Mouse (Mus musculus): ENCODE measurements around the gene 1700066M21Rik. TPM values are rescaled to one million over a fixed set of nuclear protein-coding genes. Genes with fewer than 3 reads are reported as not detected.

Gene 1700066M21Rik
- polyA plus RNA-seq, 1 experiment from 2014 or later, result 21.4 TPM

- ATAC-seq (ENCODE audit: low FRiP score, low TSS enrichment), result peak; percentile 84
Measured at GRCm38 (mm10) chr1:57387876-57388275, 10.5 kb downstream of the 1700066M21Rik start.

GRCm38 (mm10) chr1:57388402-57389155 is 11.2 kb downstream of the 1700066M21Rik start:
- Histone ChIP-seq H3K4me2 (ENCODE audit: low read length) (no peak overlapping the region), H3K9me3 (ENCODE audit: control insufficient read depth, low read length) (no peaks in the 10 kb centered on the region), H3K4me3 (replicated peaks; ENCODE audit: low read depth, low read length) (no peak overlapping the region), H3K27ac (replicated peaks; ENCODE audit: low read depth, low read length) (no peak overlapping the region), H3K27me3 (ENCODE audit: control insufficient read depth, insufficient read depth, low read length) (no peaks in the 10 kb centered on the region), H3K36me3 (ENCODE audit: control insufficient read depth, insufficient read depth, low read length) (peaks cover 40% of the 10 kb centered on the region), H3K4me1 (ENCODE audit: control insufficient read depth, insufficient read depth, low read length) (0 out of 2 replicates have a peak, but pooled peaks cover 2% of the 10 kb centered on the region), H3K9ac (replicated peaks; ENCODE audit: low read length) (no peak overlapping the region)
- DNase-seq, result peak; percentile 4
- ATAC-seq (ENCODE audit: low FRiP score, low TSS enrichment), result no peak
- 84% methylated on average over 8 of the region's 8 CpGs for WGBS

More at GRCm38 (mm10) chr1:57387876-57388275, 10.5 kb downstream of the 1700066M21Rik start:
- 41% methylated on average over 2 of the region's 2 CpGs for WGBS
- Histone ChIP-seq H3K9ac (replicated peaks; ENCODE audit: low read length) (no peak overlapping the region), H3K4me1 (ENCODE audit: control insufficient read depth, insufficient read depth, low read length) (0 out of 2 replicates have a peak, but pooled peaks cover 2% of the 10 kb centered on the region), H3K27ac (replicated peaks; ENCODE audit: low read depth, low read length) (no peak overlapping the region), H3K9me3 (ENCODE audit: control insufficient read depth, low read length) (no peaks in the 10 kb centered on the region), H3K36me3 (ENCODE audit: control insufficient read depth, insufficient read depth, low read length) (peaks cover 34% of the 10 kb centered on the region), H3K27me3 (ENCODE audit: control insufficient read depth, insufficient read depth, low read length) (no peaks in the 10 kb centered on the region), H3K4me3 (replicated peaks; ENCODE audit: low read depth, low read length) (no peak overlapping the region), H3K4me2 (ENCODE audit: low read length) (no peak overlapping the region)
- peak; percentile 81 for DNase-seq

GRCm38 (mm10) chr1:57390993-57391790 is 13.8 kb downstream of the 1700066M21Rik start:
- Histone ChIP-seq H3K4me1 (ENCODE audit: control insufficient read depth, insufficient read depth, low read length) (0 out of 2 replicates have a peak, but pooled peaks cover 2% of the 10 kb centered on the region), H3K27me3 (ENCODE audit: control insufficient read depth, insufficient read depth, low read length) (no peaks in the 10 kb centered on the region), H3K9ac (replicated peaks; ENCODE audit: low read length) (no peak overlapping the region), H3K36me3 (ENCODE audit: control insufficient read depth, insufficient read depth, low read length) (peaks cover 42% of the 10 kb centered on the region), H3K9me3 (ENCODE audit: control insufficient read depth, low read length) (no peaks in the 10 kb centered on the region), H3K27ac (replicated peaks; ENCODE audit: low read depth, low read length) (no peak overlapping the region), H3K4me3 (replicated peaks; ENCODE audit: low read depth, low read length) (no peak overlapping the region), H3K4me2 (ENCODE audit: low read length) (no peak overlapping the region)
- WGBS, result 97% methylated on average over 4 of the region's 4 CpGs
- DNase-seq (no peak), ATAC-seq (ENCODE audit: low FRiP score, low TSS enrichment) (no peak)

GRCm38 (mm10) chr1:57392417-57392816 is 15.0 kb downstream of the 1700066M21Rik start:
- 81% methylated on average over 4 of the region's 4 CpGs for WGBS
- DNase-seq, result no peak
- H3K9ac ChIP-seq (replicated peaks; ENCODE audit: low read length), result no peak overlapping the region

GRCm38 (mm10) chr1:57394051-57394450 is 16.6 kb downstream of the 1700066M21Rik start:
- H3K9me3 ChIP-seq (ENCODE audit: control insufficient read depth, low read length), result no peaks in the 10 kb centered on the region
- 62% methylated on average over 3 of the region's 3 CpGs for WGBS
- peak; percentile 76 for DNase-seq
- H3K4me2 ChIP-seq (ENCODE audit: low read length), result no peak overlapping the region
- H3K9ac ChIP-seq (replicated peaks; ENCODE audit: low read length), result no peak overlapping the region
- H3K27me3 ChIP-seq (ENCODE audit: control insufficient read depth, insufficient read depth, low read length), result no peaks in the 10 kb centered on the region
- ATAC-seq (ENCODE audit: low FRiP score, low TSS enrichment), result no peak
- no peaks in the 10 kb centered on the region for H3K4me1 ChIP-seq (ENCODE audit: control insufficient read depth, insufficient read depth, low read length)
- no peak overlapping the region for H3K4me3 ChIP-seq (replicated peaks; ENCODE audit: low read depth, low read length)
- no peak overlapping the region for H3K27ac ChIP-seq (replicated peaks; ENCODE audit: low read depth, low read length)
- peaks cover 49% of the 10 kb centered on the region for H3K36me3 ChIP-seq (ENCODE audit: control insufficient read depth, insufficient read depth, low read length)

More at GRCm38 (mm10) chr1:57392417-57392816, 15.0 kb downstream of the 1700066M21Rik start:
- no peak overlapping the region for H3K4me2 ChIP-seq (ENCODE audit: low read length)
- peaks cover 51% of the 10 kb centered on the region for H3K36me3 ChIP-seq (ENCODE audit: control insufficient read depth, insufficient read depth, low read length)
- H3K4me1 ChIP-seq (ENCODE audit: control insufficient read depth, insufficient read depth, low read length), result 0 out of 2 replicates have a peak, but pooled peaks cover 2% of the 10 kb centered on the region
- H3K27ac ChIP-seq (replicated peaks; ENCODE audit: low read depth, low read length), result no peak overlapping the region
- ATAC-seq (ENCODE audit: low FRiP score, low TSS enrichment), result no peak
- H3K9me3 ChIP-seq (ENCODE audit: control insufficient read depth, low read length), result no peaks in the 10 kb centered on the region
- no peak overlapping the region for H3K4me3 ChIP-seq (replicated peaks; ENCODE audit: low read depth, low read length)
- no peaks in the 10 kb centered on the region for H3K27me3 ChIP-seq (ENCODE audit: control insufficient read depth, insufficient read depth, low read length)

- no peaks in the 10 kb centered on the region for H3K27me3 ChIP-seq (ENCODE audit: control insufficient read depth, insufficient read depth, low read length)
- no peak for DNase-seq
- H3K4me3 ChIP-seq (replicated peaks; ENCODE audit: low read depth, low read length), result no peak overlapping the region
- no peak overlapping the region for H3K9ac ChIP-seq (replicated peaks; ENCODE audit: low read length)
- peaks cover 27% of the 10 kb centered on the region for H3K36me3 ChIP-seq (ENCODE audit: control insufficient read depth, insufficient read depth, low read length)
- no peak for ATAC-seq (ENCODE audit: low FRiP score, low TSS enrichment)
- H3K9me3 ChIP-seq (ENCODE audit: control insufficient read depth, low read length), result no peaks in the 10 kb centered on the region
- WGBS, result 95% methylated on average over 2 of the region's 2 CpGs
- H3K4me2 ChIP-seq (ENCODE audit: low read length), result no peak overlapping the region
- no peaks in the 10 kb centered on the region for H3K4me1 ChIP-seq (ENCODE audit: control insufficient read depth, insufficient read depth, low read length)
- H3K27ac ChIP-seq (replicated peaks; ENCODE audit: low read depth, low read length), result no peak overlapping the region
Measured at GRCm38 (mm10) chr1:57400321-57400720, 22.9 kb downstream of the 1700066M21Rik start.

GRCm38 (mm10) chr1:57400877-57401276 is 23.5 kb downstream of the 1700066M21Rik start:
- no peak overlapping the region for H3K9ac ChIP-seq (replicated peaks; ENCODE audit: low read length)
- 0 out of 2 replicates have a peak, but pooled peaks cover 3% of the 10 kb centered on the region for H3K4me1 ChIP-seq (ENCODE audit: control insufficient read depth, insufficient read depth, low read length)
- H3K27me3 ChIP-seq (ENCODE audit: control insufficient read depth, insufficient read depth, low read length), result no peaks in the 10 kb centered on the region
- H3K4me2 ChIP-seq (ENCODE audit: low read length), result no peak overlapping the region
- no peak overlapping the region for H3K4me3 ChIP-seq (replicated peaks; ENCODE audit: low read depth, low read length)
- DNase-seq, result no peak
- H3K9me3 ChIP-seq (ENCODE audit: control insufficient read depth, low read length), result no peaks in the 10 kb centered on the region
- H3K36me3 ChIP-seq (ENCODE audit: control insufficient read depth, insufficient read depth, low read length), result peaks cover 24% of the 10 kb centered on the region
- ATAC-seq (ENCODE audit: low FRiP score, low TSS enrichment), result no peak
- WGBS, result 98% methylated on average over 2 of the region's 2 CpGs
- H3K27ac ChIP-seq (replicated peaks; ENCODE audit: low read depth, low read length), result no peak overlapping the region

- Histone ChIP-seq H3K4me3 (replicated peaks; ENCODE audit: low read depth, low read length) (no peak overlapping the region), H3K27me3 (ENCODE audit: control insufficient read depth, insufficient read depth, low read length) (no peaks in the 10 kb centered on the region), H3K36me3 (ENCODE audit: control insufficient read depth, insufficient read depth, low read length) (peaks cover 16% of the 10 kb centered on the region), H3K4me2 (ENCODE audit: low read length) (no peak overlapping the region), H3K9ac (replicated peaks; ENCODE audit: low read length) (no peak overlapping the region), H3K4me1 (ENCODE audit: control insufficient read depth, insufficient read depth, low read length) (0 out of 2 replicates have a peak, but pooled peaks cover 5% of the 10 kb centered on the region), H3K27ac (replicated peaks; ENCODE audit: low read depth, low read length) (no peak overlapping the region), H3K9me3 (ENCODE audit: control insufficient read depth, low read length) (no peaks in the 10 kb centered on the region)
- WGBS, result 95% methylated on average over 5 of the region's 5 CpGs
- ATAC-seq (ENCODE audit: low FRiP score, low TSS enrichment) (no peak), DNase-seq (no peak)
Measured at GRCm38 (mm10) chr1:57402116-57402515, 24.7 kb downstream of the 1700066M21Rik start.
